Mouse (Mus musculus) left cerebral cortex, postnatal 14 days (tissue): Measurements from ENCODE around the gene Mblac2. TPM values are rescaled to one million over a fixed set of nuclear protein-coding genes. Genes with fewer than 3 reads are reported as not detected.
"Not testable (repeated sequence)": the region's sequence is repeated elsewhere in the genome, so short reads cannot be mapped to it uniquely, and the experiment has no call there.

Experiments
- DNase-seq, 2 experiments: peaks; one replicate each; pipeline ENCODE4 v3.0.0; 2021 to 2022; ENCODE audit warnings: low spot score in 2 of 2, mixed read lengths in 1 of 2
- intact Hi-C: fragments of 180-260 bp; cut with DNase I; formaldehyde crosslinking; loops from one replicate; pipeline ENCODE4 v1.15.1; 2025
- total RNA-seq, 2 experiments: library from RNA; stranded (reverse); gene quantifications; 2 replicates each; pipeline ENCODE4 v1.2.3; 2021

Mblac2 gene
- total RNA-seq, 2 experiments from 2014 or later = 25.4 to 27.9 TPM

DNA sequence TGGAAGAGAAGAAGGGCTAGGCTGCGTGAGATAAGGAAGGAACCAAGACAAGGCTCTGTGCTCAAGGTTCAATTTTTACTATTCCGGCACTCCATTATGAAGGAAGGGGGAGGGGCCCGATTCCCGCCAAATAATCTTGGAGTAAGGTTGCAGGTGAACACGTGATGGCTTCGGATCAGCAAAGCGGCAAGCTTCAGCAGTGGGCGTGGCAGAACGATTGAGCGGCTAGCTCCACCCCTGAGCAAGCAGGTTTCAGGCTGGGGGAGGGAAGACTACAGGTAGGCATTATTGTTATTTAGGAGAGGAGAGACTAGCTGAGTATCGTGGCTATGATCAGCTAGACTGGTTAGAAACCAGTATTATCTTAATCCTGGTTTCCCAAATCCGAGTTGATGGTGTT lies 17.0 kb downstream of the Mblac2 start:
- intact Hi-C loops, DNase-seq: not testable (repeated sequence)

- no peak for DNase-seq
- intact Hi-C loops = no loop called here
Observed at GRCm38 (mm10) chr13:81729102-81729501, 18.0 kb downstream of the Mblac2 start.

- intact Hi-C loops = no loop called here
- no peak for DNase-seq
Observed at GRCm38 (mm10) chr13:81730362-81730761, 19.2 kb downstream of the Mblac2 start.

- intact Hi-C loops = no loop called here
- DNase-seq = no peak
Observed at GRCm38 (mm10) chr13:81736606-81737005, 25.5 kb downstream of the Mblac2 start.

DNA sequence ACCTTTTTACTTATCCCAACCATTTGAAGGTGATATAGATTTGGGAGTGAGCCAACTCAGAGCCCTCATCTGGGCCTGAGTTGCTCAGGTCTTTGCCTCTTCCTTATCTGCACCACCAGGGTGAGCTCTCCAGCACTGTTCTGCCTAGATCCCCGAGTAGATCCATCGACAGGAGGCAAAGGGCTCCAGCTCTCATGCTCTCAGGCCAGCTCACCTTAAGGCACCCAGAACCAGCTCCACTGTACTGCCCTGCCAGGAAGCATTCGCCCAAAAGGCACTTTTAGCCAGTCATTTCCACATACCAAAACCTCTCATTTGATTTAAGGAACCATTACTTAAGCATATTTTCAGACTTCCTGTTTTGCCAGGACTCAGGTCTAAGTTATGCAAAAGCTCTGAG lies 29.8 kb downstream of the Mblac2 start:
- DNase-seq = no peak
- intact Hi-C loops = no loop called here

- intact Hi-C loops = no loop called here
Observed at GRCm38 (mm10) chr13:81743391-81744091, 32.4 kb downstream of the Mblac2 start.

GRCm38 (mm10) chr13:81744092-81744396 lies 32.9 kb downstream of the Mblac2 start:
- no peak for DNase-seq
- intact Hi-C loops = no loop called here

More at GRCm38 (mm10) chr13:81743391-81744091, 32.4 kb downstream of the Mblac2 start:
- DNase-seq = no peak

DNA sequence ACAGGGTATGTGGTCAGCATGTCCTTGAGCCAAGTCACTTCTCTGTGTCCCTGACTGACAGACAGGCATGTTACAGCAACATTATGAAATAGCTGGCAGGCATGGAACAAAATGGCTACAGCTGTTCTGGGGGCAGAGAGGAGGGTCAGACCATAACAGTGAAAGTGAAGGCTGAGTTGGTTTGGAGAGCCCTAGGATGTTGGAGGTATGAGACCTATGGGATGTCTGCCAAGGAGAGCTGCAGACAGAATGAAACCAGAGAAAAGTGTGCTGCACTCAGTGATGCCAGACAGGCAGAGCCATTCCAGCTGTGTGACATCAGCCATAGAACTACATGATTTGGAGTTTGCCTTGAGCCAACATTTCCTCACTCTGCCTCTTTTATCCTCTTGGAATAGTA lies 43.7 kb downstream of the Mblac2 start:
- intact Hi-C loops = no loop called here
- no peak for DNase-seq

- DNase-seq = no peak
- intact Hi-C loops = no loop called here
Observed at GRCm38 (mm10) chr13:81755324-81755723, 44.2 kb downstream of the Mblac2 start.

DNA sequence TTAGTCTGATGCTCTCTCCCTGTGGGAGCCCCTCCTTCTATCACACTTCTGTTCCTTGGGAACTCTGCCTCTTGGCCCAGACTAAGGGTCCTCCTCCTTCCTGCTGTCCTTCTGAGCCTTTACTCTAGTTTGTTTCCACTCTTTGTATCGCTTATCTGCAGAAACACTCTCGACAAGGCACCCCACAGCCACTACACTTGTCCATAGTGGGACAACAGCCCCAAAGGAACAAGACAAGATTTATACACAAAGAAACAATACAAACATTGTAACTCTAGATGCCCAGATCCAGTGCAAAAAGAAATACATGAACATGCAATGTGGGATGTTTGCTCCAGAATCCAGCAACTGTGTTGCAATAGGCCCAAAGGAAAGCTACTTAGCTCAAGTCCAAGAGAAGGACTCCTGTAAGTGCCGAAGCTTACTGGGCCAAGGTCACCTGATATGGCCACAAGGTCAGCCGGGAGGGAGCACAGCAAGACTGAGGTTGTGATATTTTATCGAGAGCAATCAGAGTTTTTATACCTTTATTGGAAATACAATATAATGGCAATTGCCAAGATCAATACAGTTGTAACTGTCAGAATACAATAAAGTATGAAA lies 46.0 kb downstream of the Mblac2 start:
- intact Hi-C loops = no loop called here
- DNase-seq = no peak

GRCm38 (mm10) chr13:81760379-81760778 lies 49.2 kb downstream of the Mblac2 start:
- intact Hi-C loops = loop anchor here (1.0 to 10.0 kb wide), 5 partner anchors 48 to 1894 kb away; partner anchors contain the start of genes Mblac2 and Polr3g
- peak; percentile 45 to 56 for DNase-seq

- intact Hi-C loops = loop anchor here (5.0 to 10.0 kb wide), 4 partner anchors 49 to 1893 kb away; partner anchors contain the start of genes Mblac2 and Polr3g
- peak; percentile 72 to 80 for DNase-seq
Observed at GRCm38 (mm10) chr13:81761566-81762186, 50.5 kb downstream of the Mblac2 start.

- intact Hi-C loops = loop anchor here (5.0 to 10.0 kb wide), 4 partner anchors 52 to 1891 kb away; partner anchors contain the start of genes Mblac2 and Polr3g
- DNase-seq = no peak
Observed at GRCm38 (mm10) chr13:81764173-81764572, 53.0 kb downstream of the Mblac2 start.

DNA sequence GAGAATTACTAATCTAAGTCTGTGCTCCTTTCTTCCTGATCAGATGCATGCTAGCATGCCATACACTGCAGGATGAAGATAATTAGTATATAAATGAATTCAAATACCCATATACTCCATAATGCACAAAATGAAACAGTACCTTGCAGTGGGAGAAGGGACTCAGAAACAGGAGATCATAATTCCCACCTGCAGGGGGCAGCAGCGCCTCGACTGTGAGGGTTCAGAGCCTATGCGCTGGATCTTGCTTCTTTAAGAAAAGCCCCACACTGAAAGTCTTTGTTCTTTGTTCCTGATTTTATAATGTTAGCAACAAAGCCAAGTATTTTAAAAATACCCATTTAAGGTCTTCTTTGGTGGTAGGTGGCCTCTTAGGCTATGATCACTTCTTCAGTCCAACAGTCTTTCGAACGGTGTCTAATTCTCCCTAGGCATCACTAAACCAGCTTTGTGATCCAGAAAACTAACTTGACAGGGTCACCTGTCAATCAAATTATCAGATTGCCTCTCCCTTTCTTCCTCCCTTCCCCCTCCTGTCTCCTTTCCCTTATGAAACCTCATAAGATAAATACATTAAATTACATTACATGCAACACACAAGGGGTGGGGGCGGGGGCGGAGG lies 56.0 kb downstream of the Mblac2 start:
- DNase-seq = peak; percentile 91 to 94
- intact Hi-C loops = loop anchor here (10.0 kb wide), 1 partner anchor 1888 kb away; no protein-coding TSS in a partner anchor

- intact Hi-C loops = no loop called here
- no peak for DNase-seq
Observed at GRCm38 (mm10) chr13:81776217-81776616, 65.1 kb downstream of the Mblac2 start.

GRCm38 (mm10) chr13:81782475-81782874 lies 71.3 kb downstream of the Mblac2 start:
- no peak for DNase-seq
- intact Hi-C loops = loop anchor here (10.0 kb wide), 3 partner anchors 1122 to 1742 kb away; no protein-coding TSS in a partner anchor

- intact Hi-C loops = loop anchor here (10.0 kb wide), 3 partner anchors 1122 to 1742 kb away; no protein-coding TSS in a partner anchor
- peak; percentile 95 to 98 for DNase-seq
Observed at GRCm38 (mm10) chr13:81782971-81783404, 71.8 kb downstream of the Mblac2 start, which contains the start of gene Cetn3. Gene Cetn3 (plus strand): TSS chr13:81783077.

DNA sequence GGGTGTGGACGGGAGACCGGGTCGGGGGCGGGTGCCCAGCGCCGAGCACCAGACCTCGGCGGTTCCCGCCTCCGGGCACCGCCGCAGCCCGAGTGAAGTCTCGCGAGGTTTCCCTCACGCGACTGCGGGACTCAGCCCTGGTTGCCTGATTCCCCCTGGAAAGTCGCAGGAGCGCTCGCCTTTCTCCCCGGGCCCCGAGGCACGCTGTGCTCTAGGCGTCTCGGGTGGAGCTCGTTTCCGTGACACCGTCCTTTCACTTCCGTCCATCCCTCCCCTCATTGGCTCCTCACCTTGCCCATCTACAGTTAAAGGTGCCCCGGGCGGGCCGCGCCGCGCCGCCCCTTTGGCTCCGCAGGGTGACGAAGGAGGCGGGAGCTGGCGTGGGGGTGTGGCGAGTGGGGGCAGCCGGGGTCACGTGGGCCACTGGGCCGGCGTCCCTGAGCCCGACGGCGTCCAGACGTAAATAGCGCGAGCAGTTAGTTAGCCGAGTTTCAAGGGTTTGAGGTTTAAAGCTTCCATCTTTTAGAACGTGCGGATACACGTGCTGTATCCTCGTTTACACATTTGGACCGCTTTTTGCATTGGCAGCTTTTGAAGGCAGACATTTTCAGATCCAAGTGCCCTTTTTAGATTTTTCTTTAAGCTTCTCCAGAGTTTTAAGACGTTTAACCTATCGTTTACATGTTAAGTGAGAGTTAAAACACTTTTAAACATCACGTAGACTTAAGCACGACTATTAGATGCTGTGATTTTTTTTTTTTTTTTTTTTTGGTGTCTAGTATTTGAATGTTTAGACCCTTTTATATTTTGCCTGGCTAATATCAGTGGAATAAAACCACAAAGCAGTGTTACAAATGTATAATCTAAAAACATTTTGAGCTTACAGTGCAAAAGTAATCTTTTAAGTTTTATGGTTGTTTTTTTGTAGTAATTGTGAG lies 72.5 kb downstream of the Mblac2 start:
- intact Hi-C loops = loop anchor here (10.0 kb wide), 3 partner anchors 1121 to 1741 kb away; no protein-coding TSS in a partner anchor
- peak; percentile 96 to 98 for DNase-seq
